Mouse (Mus musculus): ENCODE results near the gene Gm21818.
"Not testable (repeated sequence)": the region's sequence is repeated elsewhere in the genome, so short reads cannot be mapped to it uniquely, and the experiment has no call there.

GRCm38 (mm10) chr13:120220922-120221321 is 48.7 kb downstream of the Gm21818 start:
- TF ChIP-seq GATA1 (IDR thresholded peaks at IDR 0.05; ENCODE audit: borderline replicate concordance, low read length); FLI1 (IDR thresholded peaks at IDR 0.05; ENCODE audit: low read length): not testable (repeated sequence)

Measured in megakaryocyte, embryonic 14.5 days (primary cell).